In the genomic region with DNA sequence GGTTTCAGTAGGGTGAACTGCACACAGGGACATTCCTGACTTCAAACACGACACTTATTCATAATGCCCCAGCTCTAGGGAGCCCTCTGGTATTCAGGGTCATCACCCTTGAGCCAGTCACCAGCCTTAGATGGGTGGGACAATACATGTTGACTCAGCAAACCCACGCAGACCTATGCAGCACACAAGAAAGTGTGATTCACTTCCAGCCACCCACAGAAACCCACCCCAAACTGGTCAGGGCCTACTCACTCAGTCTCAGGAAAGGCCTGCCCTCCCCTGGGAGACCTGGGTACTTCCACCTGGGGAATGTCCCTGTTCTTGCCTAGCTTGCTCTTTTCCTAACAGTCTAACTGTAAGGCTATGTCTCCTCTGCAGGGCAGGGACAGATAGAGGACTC, we compare ENCODE assay signal across 10 mouse cellular contexts. TPM values are rescaled to one million over a fixed set of nuclear protein-coding genes. Genes with fewer than 3 reads are reported as not detected.
DNase-seq lines count a peak whose midpoint lies in the region; ATAC-seq and TF ChIP-seq lines count a peak whose summit lies in the region.
"Had no signal": no experiment of that assay in that cellular context is flagged by ENCODE, and none has a peak within 500 bp of the region (broad histone marks: within the 10 kb centered on the region; RNA-seq: fewer than 3 reads in every experiment).

No protein-coding gene starts in this region.

- H3K9me3 ChIP-seq in heart, embryonic 12.5 days (replicated peaks): no peaks in the 10 kb centered on the region
- no peaks in the 10 kb centered on the region for H3K9me3 ChIP-seq in CH12.LX (replicated peaks; ENCODE audit: low read length)
- no peaks in the 10 kb centered on the region for H3K9me3 ChIP-seq in intestine, embryonic 14.5 days (ENCODE audit: control insufficient read depth, low read length)
- H3K9me3 ChIP-seq in liver, embryonic 11.5 days (ENCODE audit: control insufficient read depth, low read length): no peaks in the 10 kb centered on the region

- TF ChIP-seq CTCF in CH12.LX (conservative IDR thresholded peaks at IDR 0.05 in 1 of 2, IDR thresholded peaks at IDR 0.05 in 1 of 2; ENCODE audit: low read depth in 2 of 2, low read length in 2 of 2): no peak

- WGBS in heart, embryonic 12.5 days: 45% methylated on average over 2 of the region's 2 CpGs
- WGBS in intestine, embryonic 14.5 days: 25% methylated on average over 2 of the region's 2 CpGs
- 37% methylated on average over 2 of the region's 2 CpGs for WGBS in liver, embryonic 11.5 days

- DNase-seq in heart, postnatal 25 days (ENCODE audit: low spot score): no peak
- DNase-seq in CH12.LX (ENCODE audit: extremely low read depth): peak; percentile 41
- no peak for DNase-seq in intestine, embryonic 14.5 days (ENCODE audit: low spot score)
- no peak for DNase-seq in liver, embryonic 11.5 days (ENCODE audit: low spot score)
- no peak for DNase-seq in gastrocnemius, adult 8-10 months (ENCODE audit: low spot score in 2 of 2)
- no peak for DNase-seq in layer of hippocampus, adult 18-20 months (ENCODE audit: low spot score in 2 of 2)
- DNase-seq: gastrocnemius, postnatal 25 days had no signal

- dilution Hi-C loops in CH12.LX (cut with MboI; ENCODE audit: extremely low pct_ligation_motif_present, extremely low pct_unique_long_range_greater_than_20kb, low sequenced_read_pairs): no loop called here

- no peaks in the 10 kb centered on the region for H3K79me2 ChIP-seq in CH12.LX (replicated peaks; ENCODE audit: control insufficient read depth, extremely low read depth, insufficient read depth, poor library complexity, severe bottlenecking)

- in situ Hi-C loops in CH12.LX (cut with MboI; ENCODE audit: low pct_ligation_motif_present, low pct_unique_long_range_greater_than_20kb, low sequenced_read_pairs): no loop called here

- peaks cover 21% of the 10 kb centered on the region for H3K4me1 ChIP-seq in heart, embryonic 12.5 days (replicated peaks)
- peaks cover 8 to 16% of the 10 kb centered on the region in 2 experiments for H3K4me1 ChIP-seq in CH12.LX (ENCODE audit: control insufficient read depth in 1 of 2, insufficient read depth in 2 of 2)
- peaks cover 36% of the 10 kb centered on the region for H3K4me1 ChIP-seq in intestine, embryonic 14.5 days (replicated peaks; ENCODE audit: control insufficient read depth, insufficient read depth, low read length)
- H3K4me1 ChIP-seq in liver, embryonic 11.5 days (replicated peaks; ENCODE audit: control insufficient read depth, insufficient read depth, low read length): peaks cover 22% of the 10 kb centered on the region

- H3K27ac ChIP-seq in heart, embryonic 12.5 days (ENCODE audit: poor library complexity, severe bottlenecking): no peak overlapping the region
- no peak overlapping the region for H3K27ac ChIP-seq in CH12.LX (ENCODE audit: insufficient read depth, low read depth)
- peak overlapping the region; percentile 92 for H3K27ac ChIP-seq in intestine, embryonic 14.5 days (ENCODE audit: low read depth)
- peak overlapping the region; percentile 30; the same call in 1 of the 2 replicates for H3K27ac ChIP-seq in liver, embryonic 11.5 days (ENCODE audit: low read depth, low read length)
- H3K27ac ChIP-seq: left cerebral cortex, adult 2 months had no signal

- H3K4me3 ChIP-seq in heart, embryonic 12.5 days: no peak overlapping the region
- H3K4me3 ChIP-seq in CH12.LX (replicated peaks in 1 of 3; ENCODE audit: low read depth in 2 of 3, low read length in 2 of 3, poor library complexity in 1 of 3): no peak overlapping the region
- H3K4me3 ChIP-seq in intestine, embryonic 14.5 days (ENCODE audit: low read depth, low read length): no peak overlapping the region
- no peak overlapping the region for H3K4me3 ChIP-seq in liver, embryonic 11.5 days (ENCODE audit: low read depth, low read length)
- H3K4me3 ChIP-seq: left cerebral cortex, adult 2 months had no signal

- no peaks in the 10 kb centered on the region for H3K27me3 ChIP-seq in heart, embryonic 12.5 days (replicated peaks)
- peaks cover 3% of the 10 kb centered on the region for H3K27me3 ChIP-seq in CH12.LX (replicated peaks)
- H3K27me3 ChIP-seq in intestine, embryonic 14.5 days (replicated peaks; ENCODE audit: control insufficient read depth, insufficient read depth, low read length): no peaks in the 10 kb centered on the region
- H3K27me3 ChIP-seq in liver, embryonic 11.5 days (replicated peaks; ENCODE audit: control insufficient read depth, insufficient read depth, low read length): no peaks in the 10 kb centered on the region

- H3K9ac ChIP-seq in heart, embryonic 12.5 days: 0 out of 2 replicates have a peak overlapping the region, but pooled peaks have one; percentile 10
- H3K9ac ChIP-seq in CH12.LX (ENCODE audit: insufficient read depth, low read depth): no peak overlapping the region
- no peak overlapping the region for H3K9ac ChIP-seq in intestine, embryonic 14.5 days (ENCODE audit: low read length)
- H3K9ac ChIP-seq in liver, embryonic 11.5 days (ENCODE audit: low read depth, low read length): no peak overlapping the region

- no peak for TF ChIP-seq POLR2A in CH12.LX (IDR thresholded peaks at IDR 0.05; ENCODE audit: low read depth, low read length)

- no peak; the same call in 1 of the 2 replicates for TF ChIP-seq RAD21 in CH12.LX (IDR thresholded peaks at IDR 0.05; ENCODE audit: low read depth, low read length)

- intact Hi-C loops in heart, postnatal 25 days (cut with DNase I): loop anchor here (1.0 kb wide), 1 partner anchor 11 kb away; no protein-coding TSS in a partner anchor

- no peak for TF ChIP-seq EP300 in CH12.LX (IDR thresholded peaks at IDR 0.05; ENCODE audit: low read length)

- ATAC-seq in heart, embryonic 12.5 days (ENCODE audit: insufficient number of reproducible peaks, low FRiP score): no peak
- peak; percentile 4; the same call in 1 of the 2 replicates for ATAC-seq in intestine, embryonic 14.5 days (replicated peaks; ENCODE audit: low FRiP score, low TSS enrichment, low read depth)
- ATAC-seq in liver, embryonic 11.5 days (replicated peaks; ENCODE audit: low FRiP score): no peak; the same call in 1 of the 2 replicates
- no peak for ATAC-seq in inflammation-experienced regulatory T-cells, adult 6 months

- H3K36me3 ChIP-seq in heart, embryonic 12.5 days: no peaks in the 10 kb centered on the region
- H3K36me3 ChIP-seq in CH12.LX (replicated peaks in 1 of 2; ENCODE audit: control insufficient read depth in 1 of 2, insufficient read depth in 1 of 2, low read length in 1 of 2): no peaks in the 10 kb centered on the region
- H3K36me3 ChIP-seq in intestine, embryonic 14.5 days (ENCODE audit: control insufficient read depth, insufficient read depth, low read length): no peaks in the 10 kb centered on the region
- H3K36me3 ChIP-seq in liver, embryonic 11.5 days (ENCODE audit: control insufficient read depth, insufficient read depth, low read length): no peaks in the 10 kb centered on the region

- no peak overlapping the region for H3K4me2 ChIP-seq in heart, embryonic 12.5 days
- H3K4me2 ChIP-seq in CH12.LX (ENCODE audit: insufficient read depth, low read depth, poor library complexity, severe bottlenecking): no peak overlapping the region
- H3K4me2 ChIP-seq in intestine, embryonic 14.5 days (ENCODE audit: low read length): 0 out of 2 replicates have a peak overlapping the region, but pooled peaks have one; percentile 13
- H3K4me2 ChIP-seq in liver, embryonic 11.5 days: no peak overlapping the region

TF ChIP-seq in CH12.LX, 34 proteins besides CTCF, POLR2A, EP300 and RAD21 (continues in another document):
- TF ChIP-seq BHLHE40 (IDR thresholded peaks at IDR 0.05; ENCODE audit: low read depth, low read length) (peak; percentile 22; the same call in 1 of the 2 replicates), E2F4 (IDR thresholded peaks at IDR 0.05; ENCODE audit: insufficient replicate concordance, low read depth, low read length) (no peak), ZC3H11A (IDR thresholded peaks at IDR 0.05; ENCODE audit: low read depth, low read length) (no peak)

RNA-seq across cellular contexts. Expression of gene Oaf, which starts 22.2 kb away (rescaled TPM):
- 37.1 and 37.6 TPM in 2 replicates for polyA plus RNA-seq in heart, embryonic 12.5 days (2016; fragmentation: Nextera tagmentation; extraction: Ambion mirVana)
- total RNA-seq in heart, postnatal 25 days (2021): 10 to 100 TPM in 1 of 2 experiments, 1 to 10 TPM in 1; 9.4 to 14.8 TPM
- not detected in 2 replicates for total RNA-seq in CH12.LX (2012; rRNA removed)
- not detected in 2 replicates for total RNA-seq in CH12.LX (2014; rRNA removed)
- polyA plus RNA-seq in CH12.LX (2012; ENCODE audit: insufficient read length, low read depth): not detected in 2 replicates
- polyA plus RNA-seq in intestine, embryonic 14.5 days (2014; fragmentation: Nextera tagmentation; extraction: Ambion mirVana): 108 and 118 TPM in 2 replicates
- polyA plus RNA-seq in liver, embryonic 11.5 days (2014; fragmentation: Nextera tagmentation; extraction: Ambion mirVana): 51.6 and 52.0 TPM in 2 replicates
- 1 to 10 TPM in 1 of 3 experiments, under 1 TPM in 1, not detected in 1; 0.28 to 1.3 TPM for polyA plus RNA-seq in inflammation-experienced regulatory T-cells, adult 6 months (2017; shearing (Covaris generic))
- 1 to 10 TPM; 2.7 to 5.9 (median 4.8) TPM for total RNA-seq in gastrocnemius, adult 8-10 months (2022)
- 10 to 100 TPM; 19.2 to 20.3 TPM for total RNA-seq in layer of hippocampus, adult 18-20 months (2021)

RNA-seq across cellular contexts. Expression of gene Trim29, which starts 48.7 kb away (rescaled TPM):
- polyA plus RNA-seq in heart, embryonic 12.5 days (2016; fragmentation: Nextera tagmentation; extraction: Ambion mirVana): 0.06 and 0.29 TPM in 2 replicates
- under 1 TPM in 1 of 2 experiments, not detected in 1; 0.10 TPM for total RNA-seq in heart, postnatal 25 days (2021)
- total RNA-seq in CH12.LX (2012; rRNA removed) (0.13 and 0.59 TPM in 2 replicates), CH12.LX (2014; rRNA removed) (0.17 and 0.19 TPM in 2 replicates)
- polyA plus RNA-seq in CH12.LX (2012; ENCODE audit: insufficient read length, low read depth): 0.21 and 0.26 TPM in 2 replicates
- polyA plus RNA-seq in intestine, embryonic 14.5 days (2014; fragmentation: Nextera tagmentation; extraction: Ambion mirVana): 1.3 and 1.5 TPM in 2 replicates
- polyA plus RNA-seq in liver, embryonic 11.5 days (2014; fragmentation: Nextera tagmentation; extraction: Ambion mirVana): 0.25 TPM in 1 of 2 replicates, not detected in the other
- not detected for polyA plus RNA-seq in inflammation-experienced regulatory T-cells, adult 6 months (2017; shearing (Covaris generic))
- total RNA-seq in gastrocnemius, adult 8-10 months (2022): not detected
- under 1 TPM; 0.23 to 0.69 TPM for total RNA-seq in layer of hippocampus, adult 18-20 months (2021)
- total RNA-seq: gastrocnemius, postnatal 25 days; left cerebral cortex, adult 2 months had no signal

RNA-seq across cellular contexts. Expression of gene Pou2f3, which starts 51.8 kb away (rescaled TPM):
- not detected in 2 replicates for polyA plus RNA-seq in heart, embryonic 12.5 days (2016; fragmentation: Nextera tagmentation; extraction: Ambion mirVana)
- under 1 TPM in 1 of 2 experiments, not detected in 1; 0.11 TPM for total RNA-seq in heart, postnatal 25 days (2021)
- total RNA-seq in CH12.LX (2012; rRNA removed) (not detected in 2 replicates), CH12.LX (2014; rRNA removed) (0.08 and 0.21 TPM in 2 replicates)
- polyA plus RNA-seq in CH12.LX (2012; ENCODE audit: insufficient read length, low read depth): 0.41 and 0.49 TPM in 2 replicates
- polyA plus RNA-seq in intestine, embryonic 14.5 days (2014; fragmentation: Nextera tagmentation; extraction: Ambion mirVana): 0.89 and 1.3 TPM in 2 replicates
- not detected in 2 replicates for polyA plus RNA-seq in liver, embryonic 11.5 days (2014; fragmentation: Nextera tagmentation; extraction: Ambion mirVana)
- polyA plus RNA-seq in inflammation-experienced regulatory T-cells, adult 6 months (2017; shearing (Covaris generic)): not detected
- total RNA-seq in gastrocnemius, adult 8-10 months (2022): not detected
- total RNA-seq in layer of hippocampus, adult 18-20 months (2021): under 1 TPM; 0.38 to 0.52 TPM
- total RNA-seq: gastrocnemius, postnatal 25 days had no signal

Comparison
In these comparisons a context has a peak if more than half of its experiments do, and no peak if none do; other contexts are left out.
1. H3K27ac ChIP-seq: peak in intestine, embryonic 14.5 days (single experiment) and liver, embryonic 11.5 days (single experiment); none in heart, embryonic 12.5 days (single experiment) and CH12.LX (single experiment).
2. RNA of gene Oaf, which starts 22.2 kb away (polyA plus RNA-seq): 108 to 118 TPM in intestine, embryonic 14.5 days, 51.6 to 52.0 TPM in liver, embryonic 11.5 days and 37.1 to 37.6 TPM in heart, embryonic 12.5 days; 0.28 to 1.3 TPM in inflammation-experienced regulatory T-cells, adult 6 months and not detected in CH12.LX; every median in the first group is over 10 times any median in the second.